Mouse (Mus musculus): Measurements from ENCODE around the gene Serpina1b.
"Not testable (repeated sequence)": the region's sequence is repeated elsewhere in the genome, so short reads cannot be mapped to it uniquely, and the experiment has no call there.

The Serpina1b gene

GRCm38 (mm10) chr12:103745957-103746356 is 84.2 kb downstream of the Serpina1b start:
- not testable (repeated sequence) for H3K36me3 ChIP-seq (ENCODE audit: insufficient read depth, low read length); H3K27me3 ChIP-seq (ENCODE audit: insufficient read depth, low read length); H3K4me3 ChIP-seq (replicated peaks; ENCODE audit: low read length); H3K4me1 ChIP-seq (replicated peaks; ENCODE audit: low read depth, low read length)
- peaks cover 18% of the 10 kb centered on the region for H3K9me3 ChIP-seq (ENCODE audit: low read length)

- not testable (repeated sequence) for H3K27me3 ChIP-seq (ENCODE audit: insufficient read depth, low read length); H3K9me3 ChIP-seq (ENCODE audit: low read length); H3K4me1 ChIP-seq (replicated peaks; ENCODE audit: low read depth, low read length); H3K36me3 ChIP-seq (ENCODE audit: insufficient read depth, low read length); H3K4me3 ChIP-seq (replicated peaks; ENCODE audit: low read length)
Observed at GRCm38 (mm10) chr12:103737791-103738580, 92.2 kb downstream of the Serpina1b start.

- H3K9me3 ChIP-seq (ENCODE audit: low read length); H3K4me1 ChIP-seq (replicated peaks; ENCODE audit: low read depth, low read length); H3K4me3 ChIP-seq (replicated peaks; ENCODE audit: low read length); H3K27me3 ChIP-seq (ENCODE audit: insufficient read depth, low read length); H3K36me3 ChIP-seq (ENCODE audit: insufficient read depth, low read length): not testable (repeated sequence)
Observed at GRCm38 (mm10) chr12:103735566-103735965, 94.6 kb downstream of the Serpina1b start.

- peaks cover 13% of the 10 kb centered on the region; the same call in 1 of the 2 replicates for H3K9me3 ChIP-seq (ENCODE audit: low read length)
- not testable (repeated sequence) for H3K4me3 ChIP-seq (replicated peaks; ENCODE audit: low read length); H3K4me1 ChIP-seq (replicated peaks; ENCODE audit: low read depth, low read length); H3K27me3 ChIP-seq (ENCODE audit: insufficient read depth, low read length); H3K36me3 ChIP-seq (ENCODE audit: insufficient read depth, low read length)
Observed at GRCm38 (mm10) chr12:103735101-103735500, 95.1 kb downstream of the Serpina1b start.

GRCm38 (mm10) chr12:103711537-103711936 is 118.6 kb downstream of the Serpina1b start:
- H3K36me3 ChIP-seq (ENCODE audit: insufficient read depth, low read length): no peaks in the 10 kb centered on the region
- H3K4me1 ChIP-seq (replicated peaks; ENCODE audit: low read depth, low read length): no peaks in the 10 kb centered on the region
- no peaks in the 10 kb centered on the region for H3K27me3 ChIP-seq (ENCODE audit: insufficient read depth, low read length)
- H3K9me3 ChIP-seq (ENCODE audit: low read length): peaks cover 36% of the 10 kb centered on the region
- no peak overlapping the region for H3K4me3 ChIP-seq (replicated peaks; ENCODE audit: low read length)
- TF ChIP-seq NANOG (IDR thresholded peaks at IDR 0.05; ENCODE audit: borderline replicate concordance, low read length) (no peak), CTCF (conservative IDR thresholded peaks at IDR 0.05; ENCODE audit: low read length) (0 out of 2 replicates have a peak, but pooled peaks have one; percentile 13), POU5F1 (IDR thresholded peaks at IDR 0.05; ENCODE audit: borderline replicate concordance, low read length) (no peak)

- TF ChIP-seq CTCF (conservative IDR thresholded peaks at IDR 0.05; ENCODE audit: low read length) (peak; percentile 15; the same call in 1 of the 2 replicates), NANOG (IDR thresholded peaks at IDR 0.05; ENCODE audit: borderline replicate concordance, low read length) (no peak), POU5F1 (IDR thresholded peaks at IDR 0.05; ENCODE audit: borderline replicate concordance, low read length) (no peak)
- Histone ChIP-seq H3K4me3 (replicated peaks; ENCODE audit: low read length) (no peak overlapping the region), H3K27me3 (ENCODE audit: insufficient read depth, low read length) (no peaks in the 10 kb centered on the region), H3K9me3 (ENCODE audit: low read length) (peaks cover 27% of the 10 kb centered on the region), H3K4me1 (replicated peaks; ENCODE audit: low read depth, low read length) (no peaks in the 10 kb centered on the region), H3K36me3 (ENCODE audit: insufficient read depth, low read length) (no peaks in the 10 kb centered on the region)
Observed at GRCm38 (mm10) chr12:103710405-103710804, 119.8 kb downstream of the Serpina1b start.

- H3K36me3 ChIP-seq (ENCODE audit: insufficient read depth, low read length): no peaks in the 10 kb centered on the region
Observed at GRCm38 (mm10) chr12:103706113-103706512, 124.1 kb downstream of the Serpina1b start.

GRCm38 (mm10) chr12:103705547-103705946 is 124.6 kb downstream of the Serpina1b start:
- H3K36me3 ChIP-seq (ENCODE audit: insufficient read depth, low read length): no peaks in the 10 kb centered on the region

More at GRCm38 (mm10) chr12:103706113-103706512, 124.1 kb downstream of the Serpina1b start:
- Histone ChIP-seq H3K4me3 (replicated peaks; ENCODE audit: low read length) (no peak overlapping the region), H3K27me3 (ENCODE audit: insufficient read depth, low read length) (no peaks in the 10 kb centered on the region), H3K9me3 (ENCODE audit: low read length) (peaks cover 47% of the 10 kb centered on the region), H3K4me1 (replicated peaks; ENCODE audit: low read depth, low read length) (no peaks in the 10 kb centered on the region)
- TF ChIP-seq POU5F1 (IDR thresholded peaks at IDR 0.05; ENCODE audit: borderline replicate concordance, low read length): no peak
- no peak for TF ChIP-seq NANOG (IDR thresholded peaks at IDR 0.05; ENCODE audit: borderline replicate concordance, low read length)
- no peak for TF ChIP-seq CTCF (conservative IDR thresholded peaks at IDR 0.05; ENCODE audit: low read length)

GRCm38 (mm10) chr12:103700144-103700750 is 129.9 kb downstream of the Serpina1b start:
- Histone ChIP-seq H3K4me1 (replicated peaks; ENCODE audit: low read depth, low read length) (no peaks in the 10 kb centered on the region), H3K27me3 (ENCODE audit: insufficient read depth, low read length) (no peaks in the 10 kb centered on the region), H3K36me3 (ENCODE audit: insufficient read depth, low read length) (no peaks in the 10 kb centered on the region), H3K4me3 (replicated peaks; ENCODE audit: low read length) (no peak overlapping the region), H3K9me3 (ENCODE audit: low read length) (peaks cover 36% of the 10 kb centered on the region)
- no peak for TF ChIP-seq POU5F1 (IDR thresholded peaks at IDR 0.05; ENCODE audit: borderline replicate concordance, low read length)
- TF ChIP-seq NANOG (IDR thresholded peaks at IDR 0.05; ENCODE audit: borderline replicate concordance, low read length): no peak
- no peak for TF ChIP-seq CTCF (conservative IDR thresholded peaks at IDR 0.05; ENCODE audit: low read length)

More at GRCm38 (mm10) chr12:103705547-103705946, 124.6 kb downstream of the Serpina1b start:
- Histone ChIP-seq H3K27me3 (ENCODE audit: insufficient read depth, low read length) (no peaks in the 10 kb centered on the region), H3K4me3 (replicated peaks; ENCODE audit: low read length) (no peak overlapping the region), H3K4me1 (replicated peaks; ENCODE audit: low read depth, low read length) (no peaks in the 10 kb centered on the region), H3K9me3 (ENCODE audit: low read length) (peaks cover 49% of the 10 kb centered on the region)
- TF ChIP-seq CTCF (conservative IDR thresholded peaks at IDR 0.05; ENCODE audit: low read length) (no peak), NANOG (IDR thresholded peaks at IDR 0.05; ENCODE audit: borderline replicate concordance, low read length) (no peak), POU5F1 (IDR thresholded peaks at IDR 0.05; ENCODE audit: borderline replicate concordance, low read length) (no peak)

Measured in E14TG2a.4 (cell line).